Mouse (Mus musculus) lung, postnatal 14 days (tissue): Measurements from ENCODE around the gene Car14.
"Not testable (repeated sequence)": the region's sequence is repeated elsewhere in the genome, so short reads cannot be mapped to it uniquely, and the experiment has no call there.

ENCODE experiments used
- DNase-seq: peaks from one replicate; pipeline ENCODE4 v3.0.0; 2021

The Car14 gene

GRCm38 (mm10) chr3:95923429-95923828 lies 18.9 kb upstream of the Car14 start:
- not testable (repeated sequence) for DNase-seq

- DNase-seq = not testable (repeated sequence)
Observed at GRCm38 (mm10) chr3:95920532-95920931, 16.0 kb upstream of the Car14 start.

GRCm38 (mm10) chr3:95916760-95917159 lies 12.3 kb upstream of the Car14 start:
- no peak for DNase-seq

- no peak for DNase-seq
Observed at GRCm38 (mm10) chr3:95914706-95915105, 10.2 kb upstream of the Car14 start.

- DNase-seq = no peak
Observed at GRCm38 (mm10) chr3:95907613-95908012, 3.1 kb upstream of the Car14 start.

GRCm38 (mm10) chr3:95906860-95907259 lies 2.4 kb upstream of the Car14 start:
- DNase-seq = peak; percentile 69

- DNase-seq = peak; percentile 70
Observed at GRCm38 (mm10) chr3:95905940-95906492, 1.5 kb upstream of the Car14 start.

GRCm38 (mm10) chr3:95905146-95905939 lies 852 bp upstream of the Car14 start:
- peak; percentile 45 for DNase-seq

- no peak for DNase-seq
Observed at GRCm38 (mm10) chr3:95903753-95904502, 563 bp downstream of the Car14 start.

GRCm38 (mm10) chr3:95902643-95903042 lies 1.8 kb downstream of the Car14 start:
- DNase-seq = no peak

GRCm38 (mm10) chr3:95902373-95902625 lies 2.2 kb downstream of the Car14 start:
- no peak for DNase-seq

- DNase-seq = no peak
Observed at GRCm38 (mm10) chr3:95901616-95902372, 2.7 kb downstream of the Car14 start.

GRCm38 (mm10) chr3:95899800-95900524 lies 4.5 kb downstream of the Car14 start:
- no peak for DNase-seq

GRCm38 (mm10) chr3:95895501-95895900 lies 9.0 kb downstream of the Car14 start:
- DNase-seq = not testable (repeated sequence)

GRCm38 (mm10) chr3:95894317-95895160 lies 10.0 kb downstream of the Car14 start:
- DNase-seq = peak; percentile 77

GRCm38 (mm10) chr3:95893606-95894316 lies 10.7 kb downstream of the Car14 start, which contains the start of gene Aph1a:
Aph1a (plus strand) TSS chr3:95893969.
- peak; percentile 94 for DNase-seq

GRCm38 (mm10) chr3:95893126-95893525 lies 11.4 kb downstream of the Car14 start:
- peak; percentile 57 for DNase-seq

- peak; percentile 54 for DNase-seq
Observed at GRCm38 (mm10) chr3:95892066-95893052, 12.1 kb downstream of the Car14 start.
